Mouse (Mus musculus): Measurements from ENCODE around the gene Phkg2. TPM values are rescaled to one million over a fixed set of nuclear protein-coding genes. Genes with fewer than 3 reads are reported as not detected.
A peak's percentile ranks its signal among the peaks of the same experiment; 100 is the strongest.
"Not testable (repeated sequence)": the region's sequence is repeated elsewhere in the genome, so short reads cannot be mapped to it uniquely, and the experiment has no call there.

Gene Phkg2
- total RNA-seq, 2 experiments from 2014 or later: 21.1 to 43.0 TPM

GRCm38 (mm10) chr7:127600612-127601011 is 27.5 kb downstream of the Phkg2 start:
- no peak for ATAC-seq (replicated peaks; ENCODE audit: low FRiP score, low TSS enrichment, poor library complexity, severe bottlenecking)

DNA sequence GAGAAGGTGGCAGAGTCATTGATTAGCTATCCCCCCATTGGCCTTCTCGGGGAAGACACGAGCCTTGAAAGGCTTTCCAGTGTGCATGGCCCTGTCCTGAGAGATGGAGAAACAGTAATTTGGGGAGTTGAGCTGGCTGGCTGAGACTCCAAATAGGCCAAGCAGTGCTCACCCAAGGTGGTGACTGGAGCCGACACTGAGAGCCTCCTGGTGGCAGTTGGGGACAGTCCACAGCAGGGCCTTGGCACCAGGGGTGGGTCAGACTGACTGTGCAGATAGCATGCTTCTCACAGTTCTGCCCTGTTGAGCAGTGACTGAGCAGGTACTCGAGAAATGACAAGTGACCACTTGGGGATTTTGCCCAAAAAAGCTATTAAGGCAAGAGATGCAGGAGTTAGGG is 28.6 kb downstream of the Phkg2 start:
- ATAC-seq (replicated peaks; ENCODE audit: low FRiP score, low TSS enrichment, poor library complexity, severe bottlenecking): peak; percentile 32; the same call in 1 of the 2 replicates

GRCm38 (mm10) chr7:127602903-127603302 is 29.8 kb downstream of the Phkg2 start:
- no peak for ATAC-seq (replicated peaks; ENCODE audit: low FRiP score, low TSS enrichment, poor library complexity, severe bottlenecking)

GRCm38 (mm10) chr7:127604256-127604655 is 31.1 kb downstream of the Phkg2 start:
- ATAC-seq (replicated peaks; ENCODE audit: low FRiP score, low TSS enrichment, poor library complexity, severe bottlenecking): no peak

DNA sequence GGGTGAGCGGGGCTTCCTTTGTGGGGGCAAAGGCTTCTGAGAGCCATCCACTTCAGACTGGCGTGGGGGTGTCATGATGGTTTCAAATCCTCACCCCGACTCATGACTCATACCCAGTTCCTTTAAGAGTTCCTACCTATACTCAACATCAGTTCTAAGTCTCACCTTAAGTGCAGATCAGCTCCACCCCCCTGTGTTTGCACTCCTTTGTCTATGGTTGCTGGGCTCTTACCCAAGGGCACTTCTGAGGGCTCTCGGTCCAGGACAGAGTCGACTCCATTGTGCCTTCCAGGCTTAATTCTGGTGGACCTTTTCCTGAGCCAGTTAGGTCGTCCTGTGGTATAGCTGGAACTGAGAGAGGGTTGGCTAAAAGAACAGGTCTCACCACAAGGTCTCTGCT is 34.0 kb downstream of the Phkg2 start:
- no peak for ATAC-seq (replicated peaks; ENCODE audit: low FRiP score, low TSS enrichment, poor library complexity, severe bottlenecking)

DNA sequence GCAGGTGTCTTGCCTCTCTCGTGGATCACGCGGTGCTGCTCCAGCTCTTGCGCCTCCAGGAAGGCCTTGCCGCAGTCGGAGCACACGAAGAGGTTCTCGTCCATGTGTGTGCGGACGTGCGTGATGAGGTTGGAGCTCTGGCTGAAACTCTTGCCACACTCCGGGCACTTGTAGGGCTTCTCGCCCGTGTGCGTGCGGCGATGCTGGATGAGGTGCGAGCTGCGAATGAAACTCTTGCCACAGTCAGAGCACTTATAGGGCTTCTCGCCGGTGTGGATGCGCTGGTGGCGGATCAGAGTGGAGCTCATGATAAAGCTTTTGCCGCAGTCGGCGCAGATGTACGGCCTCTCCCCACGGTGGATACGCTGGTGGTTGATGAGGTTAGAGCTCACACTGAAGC is 37.9 kb downstream of the Phkg2 start:
- no peak for ATAC-seq (replicated peaks; ENCODE audit: low FRiP score, low TSS enrichment, poor library complexity, severe bottlenecking)

- ATAC-seq (replicated peaks; ENCODE audit: low FRiP score, low TSS enrichment, poor library complexity, severe bottlenecking): no peak
Observed at GRCm38 (mm10) chr7:127611561-127611960, 38.4 kb downstream of the Phkg2 start.

DNA sequence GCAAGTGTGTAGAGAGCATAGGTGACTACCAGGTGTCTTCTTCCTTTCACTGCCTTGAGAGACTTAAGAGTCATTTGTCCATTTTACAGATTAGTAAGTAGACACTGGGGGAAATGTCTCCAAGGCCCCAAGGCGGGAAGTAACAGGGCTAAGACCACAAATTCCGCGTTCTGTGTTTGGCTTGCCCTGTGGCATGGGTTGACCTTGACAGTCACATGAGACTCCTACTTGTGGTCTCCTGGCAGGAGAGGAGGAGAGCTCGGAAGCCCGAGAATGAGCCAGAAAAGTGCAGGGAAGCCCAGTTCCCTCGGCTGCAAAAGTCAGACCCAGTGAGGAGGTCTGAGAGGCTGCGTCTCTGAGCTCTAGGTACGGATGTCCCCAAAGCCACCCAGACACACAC is 40.4 kb downstream of the Phkg2 start:
- ATAC-seq (replicated peaks; ENCODE audit: low FRiP score, low TSS enrichment, poor library complexity, severe bottlenecking): no peak

GRCm38 (mm10) chr7:127614091-127614490 is 41.0 kb downstream of the Phkg2 start:
- ATAC-seq (replicated peaks; ENCODE audit: low FRiP score, low TSS enrichment, poor library complexity, severe bottlenecking): no peak

DNA sequence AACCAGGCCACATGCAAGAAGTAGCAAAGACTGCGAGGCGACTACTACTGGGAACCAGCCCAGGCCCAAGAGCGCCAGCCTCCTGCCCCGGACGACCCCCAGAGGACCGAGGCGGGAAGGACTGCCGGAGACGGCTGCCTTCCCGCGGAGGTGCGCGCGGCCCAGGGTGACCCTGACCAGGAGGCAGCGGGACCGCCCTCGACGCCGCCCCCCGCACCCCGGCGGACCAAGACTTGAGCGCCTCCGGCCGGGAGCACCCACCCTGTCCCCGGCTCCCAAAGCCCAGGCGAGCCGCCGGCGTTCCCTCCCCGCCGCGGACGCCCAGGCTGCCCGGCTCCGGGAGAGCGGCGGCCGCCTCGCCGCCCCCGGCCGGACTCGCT is 41.4 kb downstream of the Phkg2 start:
- peak; percentile 38; the same call in 1 of the 2 replicates for ATAC-seq (replicated peaks; ENCODE audit: low FRiP score, low TSS enrichment, poor library complexity, severe bottlenecking)

- peak; percentile 32 for ATAC-seq (replicated peaks; ENCODE audit: low FRiP score, low TSS enrichment, poor library complexity, severe bottlenecking)
Observed at GRCm38 (mm10) chr7:127614891-127615843, 42.0 kb downstream of the Phkg2 start, which contains the start of gene Zfp629. Zfp629 (minus strand) TSS chr7:127615797.

DNA sequence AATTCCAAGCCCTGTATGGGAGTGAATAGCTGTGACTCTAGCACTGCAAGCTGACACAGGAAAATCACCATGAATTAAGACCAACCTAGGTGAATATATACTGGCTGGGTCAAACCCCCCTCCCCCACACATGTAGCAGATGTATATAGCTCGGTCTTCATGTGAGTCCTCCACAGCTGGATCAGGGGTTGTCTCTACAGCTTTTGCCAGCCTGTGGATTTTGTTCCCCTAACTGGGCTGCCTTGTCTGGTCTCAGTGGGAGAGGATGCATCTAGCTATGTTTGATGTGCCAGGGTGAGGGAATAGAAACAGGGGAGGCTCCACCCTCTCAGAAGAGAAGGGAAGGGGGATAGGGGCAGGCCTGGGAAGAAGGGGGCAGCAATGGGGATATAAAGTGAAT is 43.2 kb downstream of the Phkg2 start:
- ATAC-seq (replicated peaks; ENCODE audit: low FRiP score, low TSS enrichment, poor library complexity, severe bottlenecking): no peak

DNA sequence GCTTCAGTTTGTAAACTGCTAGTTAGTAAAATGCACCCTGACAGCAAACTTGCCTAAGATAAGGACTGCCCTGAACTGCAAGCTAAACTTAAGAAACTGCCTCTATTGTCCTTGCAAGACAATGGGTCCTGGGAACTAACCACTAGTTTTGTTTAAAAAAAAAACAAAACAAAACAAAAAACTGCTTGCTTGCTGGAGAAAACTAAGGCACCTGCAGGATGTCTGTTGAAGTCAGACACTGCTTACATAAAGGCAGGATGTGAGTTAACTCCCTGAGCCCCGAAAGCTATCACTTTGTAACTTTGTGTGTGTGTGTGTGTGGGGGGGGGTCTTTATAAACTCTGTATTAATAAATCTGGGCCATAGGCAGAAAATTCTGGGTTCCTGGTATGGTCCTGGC is 43.7 kb downstream of the Phkg2 start:
- no peak for ATAC-seq (replicated peaks; ENCODE audit: low FRiP score, low TSS enrichment, poor library complexity, severe bottlenecking)

GRCm38 (mm10) chr7:127617962-127618361 is 44.8 kb downstream of the Phkg2 start:
- no peak for ATAC-seq (replicated peaks; ENCODE audit: low FRiP score, low TSS enrichment, poor library complexity, severe bottlenecking)

- not testable (repeated sequence) for ATAC-seq (replicated peaks; ENCODE audit: low FRiP score, low TSS enrichment, poor library complexity, severe bottlenecking)
Observed at GRCm38 (mm10) chr7:127618402-127618801, 45.3 kb downstream of the Phkg2 start.

DNA sequence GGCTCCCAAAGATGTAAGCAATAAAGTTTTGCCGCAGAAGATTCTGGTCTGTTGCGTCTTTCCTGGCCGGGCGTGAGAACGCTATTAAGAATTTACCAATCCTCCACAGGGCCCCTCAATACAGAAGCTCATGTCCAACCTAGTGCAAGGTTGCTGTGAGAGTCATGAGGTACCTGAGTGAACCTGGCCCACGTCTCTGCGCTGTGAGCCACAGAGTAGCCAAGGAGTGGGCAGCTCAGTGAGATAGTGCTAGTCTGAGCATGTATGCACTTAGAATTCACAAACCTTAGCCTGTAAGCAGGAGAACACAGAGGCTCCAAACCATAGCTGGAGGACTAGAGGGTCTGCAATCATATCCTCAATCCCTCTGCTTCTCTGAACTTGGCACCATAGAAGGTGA is 52.9 kb downstream of the Phkg2 start:
- no peak; the same call in 1 of the 2 replicates for ATAC-seq (replicated peaks; ENCODE audit: low FRiP score, low TSS enrichment, poor library complexity, severe bottlenecking)

- peak; percentile 100 for ATAC-seq (replicated peaks; ENCODE audit: low FRiP score, low TSS enrichment, poor library complexity, severe bottlenecking)
Observed at GRCm38 (mm10) chr7:127626471-127626870, 53.3 kb downstream of the Phkg2 start.

DNA sequence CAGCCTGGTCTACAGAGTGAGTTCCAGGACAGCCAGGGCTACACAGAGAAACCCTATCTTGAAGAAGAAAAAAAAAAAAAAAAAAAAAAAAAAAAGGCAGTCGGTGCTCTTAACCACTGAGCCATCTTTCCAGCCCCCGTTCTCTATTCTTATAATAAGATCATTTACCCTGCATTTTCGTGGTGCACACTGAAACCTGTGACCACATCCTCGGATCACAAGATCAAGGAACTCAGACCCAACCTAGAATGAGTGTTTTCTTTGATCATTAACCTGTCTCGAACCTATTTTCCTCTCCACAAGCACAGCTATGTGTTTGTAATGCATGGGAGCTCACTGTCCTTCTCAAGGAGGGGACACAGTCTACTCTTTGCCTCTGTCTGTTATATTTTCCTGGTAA is 55.5 kb downstream of the Phkg2 start:
- no peak for ATAC-seq (replicated peaks; ENCODE audit: low FRiP score, low TSS enrichment, poor library complexity, severe bottlenecking)

DNA sequence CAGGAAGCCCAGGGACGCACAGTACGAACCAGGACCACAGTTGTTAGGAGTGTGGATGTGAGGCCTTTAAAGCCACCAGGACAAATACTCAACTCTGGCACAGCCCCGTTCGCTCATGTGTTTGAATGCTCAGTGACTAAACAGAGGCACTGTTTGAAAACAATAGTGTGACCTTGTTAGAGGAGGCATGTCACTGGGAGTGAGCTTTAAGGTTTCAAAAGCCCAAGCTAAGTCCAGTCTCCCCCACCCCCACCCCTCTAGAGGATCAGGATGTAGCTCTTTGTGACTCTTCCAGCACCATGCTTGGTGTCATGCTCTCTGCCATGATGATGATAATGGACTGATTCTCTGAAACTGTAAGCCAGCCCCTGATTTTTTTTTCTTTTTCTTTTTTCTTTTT is 58.3 kb downstream of the Phkg2 start:
- no peak for ATAC-seq (replicated peaks; ENCODE audit: low FRiP score, low TSS enrichment, poor library complexity, severe bottlenecking)
